Mouse (Mus musculus): ENCODE measurements around the gene 4930404N11Rik.
A peak's percentile ranks its signal among the peaks of the same experiment; 100 is the strongest.

GRCm38 (mm10) chr10:81350351-81351063, 15.1 kb downstream of the 4930404N11Rik start, which contains the start of gene Hmg20b:
- TF ChIP-seq POLR2A (IDR thresholded peaks at IDR 0.05; ENCODE audit: low read depth, low read length): no peak
- TF ChIP-seq CTCF (conservative IDR thresholded peaks at IDR 0.05; ENCODE audit: insufficient read depth, insufficient read length, low read depth, low read length): peak; percentile 87

All from kidney, adult 2 months (tissue).